Mouse (Mus musculus) limb, embryonic 11.5 days (tissue): ENCODE measurements around the gene Zfp637. TPM values are rescaled to one million over a fixed set of nuclear protein-coding genes. Genes with fewer than 3 reads are reported as not detected.

Experiments used
- ATAC-seq: fragments of 200-750 bp; cut with Nextera tagmentation; 2 replicates; pipeline ENCODE4 v1.8.0; 2017; ENCODE audit warnings: low read depth; ENCODE audit not compliant: insufficient number of reproducible peaks, low FRiP score, low TSS enrichment
- DNase-seq: peaks from one replicate; pipeline ENCODE4 v3.0.0-alpha.2; 2015; ENCODE audit warnings: low spot score
- H3K27ac ChIP-seq: fragments of 300-500 bp; sonication (generic); replicated peaks from 2 replicates; pipeline ENCODE4 v1.5.1; 2014; ENCODE audit warnings: low read depth, mild to moderate bottlenecking, low read length
- H3K27me3 ChIP-seq: fragments of 300-500 bp; sonication (generic); 2 replicates; pipeline ENCODE4 v1.6.1; 2014; ENCODE audit warnings: mild to moderate bottlenecking, low read length, mixed read lengths; ENCODE audit not compliant: control insufficient read depth, insufficient read depth
- H3K36me3 ChIP-seq: fragments of 300-500 bp; sonication (generic); 2 replicates; pipeline ENCODE4 v1.6.1; 2014; ENCODE audit warnings: mild to moderate bottlenecking, low read length, moderate library complexity, mixed read lengths; ENCODE audit not compliant: control insufficient read depth, insufficient read depth
- H3K4me1 ChIP-seq: fragments of 300-500 bp; sonication (generic); 2 replicates; pipeline ENCODE4 v1.6.1; 2014; ENCODE audit warnings: low read length, mixed read lengths; ENCODE audit not compliant: control insufficient read depth, insufficient read depth
- H3K4me2 ChIP-seq: fragments of 300-500 bp; sonication (generic); 2 replicates; pipeline ENCODE4 v1.6.1; 2014; ENCODE audit warnings: low read depth, mild to moderate bottlenecking, moderate library complexity; ENCODE audit not compliant: severe bottlenecking
- H3K4me3 ChIP-seq: fragments of 300-500 bp; sonication (generic); 2 replicates; pipeline ENCODE4 v1.5.1; 2014; ENCODE audit warnings: low read depth, low read length
- H3K9ac ChIP-seq: fragments of 300-500 bp; sonication (generic); 2 replicates; pipeline ENCODE4 v1.6.1; 2014; ENCODE audit warnings: mild to moderate bottlenecking, low read length
- H3K9me3 ChIP-seq: fragments of 300-500 bp; sonication (generic); 2 replicates; pipeline ENCODE4 v1.6.1; 2016; ENCODE audit warnings: low read length; ENCODE audit not compliant: control insufficient read depth
- WGBS: fragments of 180-500 bp; shearing (Covaris S2); extraction: QIAGEN DNeasy Blood & Tissue Kit; methylation state at CpG from one replicate; pipeline ENCODE4 v1.1.7; 2014; 5-methylcytosine and 5-hydroxymethylcytosine counted together
- polyA plus RNA-seq: library from polyadenylated mRNA; unstranded; fragments of >200 nt; fragmentation: Nextera tagmentation; extraction: Ambion mirVana; gene quantifications from 2 replicates; pipeline ENCODE4 v1.2.1, GENCODE M21; 2014

Gene Zfp637
- polyA plus RNA-seq, 1 experiment from 2014 or later = 163 TPM

GRCm38 (mm10) chr6:117848577-117848976 lies 7.6 kb downstream of the Zfp637 start:
- H3K4me1 ChIP-seq = no peaks in the 10 kb centered on the region
- H3K36me3 ChIP-seq = peaks cover 20% of the 10 kb centered on the region
- DNase-seq (no peak), ATAC-seq (no peak)
- H3K27ac ChIP-seq = no peak overlapping the region
- no peaks in the 10 kb centered on the region for H3K27me3 ChIP-seq
- WGBS = 89% methylated on average over 5 of the region's 5 CpGs
- H3K4me3 ChIP-seq = no peak overlapping the region
- H3K9ac ChIP-seq = no peak overlapping the region
- H3K4me2 ChIP-seq = no peak overlapping the region
- H3K9me3 ChIP-seq = no peaks in the 10 kb centered on the region

- Histone ChIP-seq H3K36me3 (peaks cover 7% of the 10 kb centered on the region), H3K4me1 (no peaks in the 10 kb centered on the region), H3K9me3 (no peaks in the 10 kb centered on the region), H3K4me2 (no peak overlapping the region), H3K4me3 (no peak overlapping the region), H3K9ac (no peak overlapping the region), H3K27me3 (no peaks in the 10 kb centered on the region), H3K27ac (no peak overlapping the region)
- ATAC-seq (no peak), DNase-seq (no peak)
- 58% methylated on average over 2 of the region's 2 CpGs for WGBS
These were observed 10.8 kb downstream of the Zfp637 start for GRCm38 (mm10) chr6:117851747-117852146.

- Histone ChIP-seq H3K9ac (no peak overlapping the region), H3K4me1 (no peaks in the 10 kb centered on the region), H3K4me2 (no peak overlapping the region), H3K36me3 (no peaks in the 10 kb centered on the region), H3K9me3 (no peaks in the 10 kb centered on the region), H3K4me3 (no peak overlapping the region), H3K27me3 (no peaks in the 10 kb centered on the region), H3K27ac (no peak overlapping the region)
- no peak for DNase-seq
- WGBS = 85% methylated on average over 1 of the region's 1 CpGs
- no peak for ATAC-seq
These were observed 17.0 kb downstream of the Zfp637 start for GRCm38 (mm10) chr6:117857990-117858389.

- ATAC-seq (no peak), DNase-seq (no peak)
- H3K9me3 ChIP-seq = no peaks in the 10 kb centered on the region
- no peak within 1 kb of the TSS for H3K27ac ChIP-seq
- WGBS = 77% methylated on average over 6 of the region's 6 CpGs
- peak within 1 kb of the TSS; percentile 90 for H3K4me2 ChIP-seq
- H3K27me3 ChIP-seq = no peaks in the 10 kb centered on the region
- H3K4me3 ChIP-seq = peak within 1 kb of the TSS; percentile 77
- no peaks in the 10 kb centered on the region for H3K36me3 ChIP-seq
- H3K9ac ChIP-seq = peak within 1 kb of the TSS; percentile 83
- peaks cover 4% of the 10 kb centered on the region; the same call in 1 of the 2 replicates for H3K4me1 ChIP-seq
These were observed 20.9 kb downstream of the Zfp637 start, which contains the start of gene Zfp239 for GRCm38 (mm10) chr6:117861848-117862247. Gene Zfp239, plus strand, starts transcription at chr6:117862100.

- ATAC-seq = no peak
- Histone ChIP-seq H3K4me1 (peaks cover 4% of the 10 kb centered on the region; the same call in 1 of the 2 replicates), H3K4me3 (no peak overlapping the region), H3K9ac (no peak overlapping the region), H3K36me3 (no peaks in the 10 kb centered on the region), H3K4me2 (no peak overlapping the region), H3K27ac (no peak overlapping the region), H3K9me3 (no peaks in the 10 kb centered on the region), H3K27me3 (no peaks in the 10 kb centered on the region)
- WGBS = 73% methylated on average over 8 of the region's 8 CpGs
- no peak for DNase-seq
These were observed 21.5 kb downstream of the Zfp637 start for GRCm38 (mm10) chr6:117862465-117862864.

- peak overlapping the region; percentile 77 for H3K4me3 ChIP-seq
- WGBS = 6% methylated on average over 26 of the region's 26 CpGs
These were observed 22.1 kb downstream of the Zfp637 start for GRCm38 (mm10) chr6:117862899-117863620.

GRCm38 (mm10) chr6:117863751-117864150 lies 22.8 kb downstream of the Zfp637 start:
- Histone ChIP-seq H3K4me1 (peaks cover 4% of the 10 kb centered on the region; the same call in 1 of the 2 replicates), H3K9ac (no peak overlapping the region), H3K9me3 (no peaks in the 10 kb centered on the region), H3K36me3 (no peaks in the 10 kb centered on the region), H3K27ac (no peak overlapping the region), H3K4me2 (peak overlapping the region; percentile 90; the same call in 1 of the 2 replicates), H3K4me3 (peak overlapping the region; percentile 77; the same call in 1 of the 2 replicates), H3K27me3 (no peaks in the 10 kb centered on the region)
- WGBS = 95% methylated on average over 8 of the region's 8 CpGs
- no peak for ATAC-seq
- DNase-seq = no peak

More at GRCm38 (mm10) chr6:117862899-117863620, 22.1 kb downstream of the Zfp637 start:
- peak overlapping the region; percentile 90 for H3K4me2 ChIP-seq
- ATAC-seq (peak; percentile 78; the same call in 1 of the 2 replicates), DNase-seq (peak; percentile 82)
- H3K36me3 ChIP-seq = no peaks in the 10 kb centered on the region
- peak overlapping the region; percentile 83 for H3K9ac ChIP-seq
- no peaks in the 10 kb centered on the region for H3K9me3 ChIP-seq
- peaks cover 4% of the 10 kb centered on the region; the same call in 1 of the 2 replicates for H3K4me1 ChIP-seq
- no peaks in the 10 kb centered on the region for H3K27me3 ChIP-seq
- no peak overlapping the region for H3K27ac ChIP-seq

GRCm38 (mm10) chr6:117868187-117868586 lies 27.2 kb downstream of the Zfp637 start:
- Histone ChIP-seq H3K9me3 (no peaks in the 10 kb centered on the region), H3K27ac (no peak overlapping the region), H3K27me3 (no peaks in the 10 kb centered on the region), H3K4me2 (no peak overlapping the region), H3K9ac (no peak overlapping the region), H3K36me3 (peaks cover 3% of the 10 kb centered on the region; the same call in 1 of the 2 replicates), H3K4me1 (peaks cover 4% of the 10 kb centered on the region; the same call in 1 of the 2 replicates), H3K4me3 (no peak overlapping the region)
- DNase-seq (no peak), ATAC-seq (no peak)
- WGBS = 91% methylated on average over 8 of the region's 8 CpGs
